Mouse (Mus musculus): ENCODE results near the gene Dis3l.

DNA sequence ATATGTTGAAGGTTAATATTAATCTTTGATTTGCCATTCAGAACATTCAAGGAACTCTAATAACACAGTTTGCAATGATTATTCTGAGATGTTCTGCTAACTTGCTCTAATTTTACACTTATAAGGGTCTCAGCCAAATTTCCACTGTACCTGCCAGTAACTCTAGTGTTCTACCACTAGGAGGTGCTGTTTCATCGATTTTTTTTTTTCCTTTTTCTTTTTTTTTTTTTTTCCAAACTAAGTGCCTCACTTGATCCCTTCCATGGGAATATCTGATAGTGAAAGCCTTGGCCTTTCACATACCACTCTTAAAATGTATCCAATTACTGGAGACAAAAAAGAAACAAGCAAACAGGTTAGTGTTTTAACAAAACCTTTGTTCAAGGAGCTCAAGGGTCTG, 6.3 kb upstream of the Dis3l start:
- TF ChIP-seq CTCF (conservative IDR thresholded peaks at IDR 0.05; ENCODE audit: insufficient read depth, insufficient read length, low read depth, low read length) (no peak), POLR2A (IDR thresholded peaks at IDR 0.05; ENCODE audit: low read depth, low read length) (no peak)
